Mouse (Mus musculus): Measurements from ENCODE around the gene Rpgrip1l. TPM values are rescaled to one million over a fixed set of nuclear protein-coding genes. Genes with fewer than 3 reads are reported as not detected.

Rpgrip1l gene
- polyA plus RNA-seq, 1 experiment = 8.9 TPM

GRCm38 (mm10) chr8:91298672-91299071 is 14.4 kb downstream of the Rpgrip1l start:
- DNase-seq (ENCODE audit: low read depth) = no peak
- TF ChIP-seq POLR2A (IDR thresholded peaks at IDR 0.05; ENCODE audit: borderline replicate concordance, extremely low read depth, insufficient read depth, insufficient read length, poor library complexity, severe bottlenecking) (no peak), CTCF (IDR thresholded peaks at IDR 0.05; ENCODE audit: borderline replicate concordance, extremely low read depth, insufficient read depth, insufficient read length) (no peak)

GRCm38 (mm10) chr8:91295786-91296185 is 17.3 kb downstream of the Rpgrip1l start:
- DNase-seq (ENCODE audit: low read depth) = no peak
- TF ChIP-seq CTCF (IDR thresholded peaks at IDR 0.05; ENCODE audit: borderline replicate concordance, extremely low read depth, insufficient read depth, insufficient read length) (no peak), POLR2A (IDR thresholded peaks at IDR 0.05; ENCODE audit: borderline replicate concordance, extremely low read depth, insufficient read depth, insufficient read length, poor library complexity, severe bottlenecking) (no peak)

GRCm38 (mm10) chr8:91290576-91290975 is 22.5 kb downstream of the Rpgrip1l start:
- DNase-seq (ENCODE audit: low read depth) = no peak
- no peak for TF ChIP-seq POLR2A (IDR thresholded peaks at IDR 0.05; ENCODE audit: borderline replicate concordance, extremely low read depth, insufficient read depth, insufficient read length, poor library complexity, severe bottlenecking)
- no peak for TF ChIP-seq CTCF (IDR thresholded peaks at IDR 0.05; ENCODE audit: borderline replicate concordance, extremely low read depth, insufficient read depth, insufficient read length)

GRCm38 (mm10) chr8:91286237-91286636 is 26.8 kb downstream of the Rpgrip1l start:
- no peak for DNase-seq (ENCODE audit: low read depth)
- TF ChIP-seq CTCF (IDR thresholded peaks at IDR 0.05; ENCODE audit: borderline replicate concordance, extremely low read depth, insufficient read depth, insufficient read length) (no peak), POLR2A (IDR thresholded peaks at IDR 0.05; ENCODE audit: borderline replicate concordance, extremely low read depth, insufficient read depth, insufficient read length, poor library complexity, severe bottlenecking) (no peak)

- TF ChIP-seq POLR2A (IDR thresholded peaks at IDR 0.05; ENCODE audit: borderline replicate concordance, extremely low read depth, insufficient read depth, insufficient read length, poor library complexity, severe bottlenecking) = no peak
- TF ChIP-seq CTCF (IDR thresholded peaks at IDR 0.05; ENCODE audit: borderline replicate concordance, extremely low read depth, insufficient read depth, insufficient read length) = no peak
- peak; percentile 47 for DNase-seq (ENCODE audit: low read depth)
Measured at GRCm38 (mm10) chr8:91283815-91284214, 29.2 kb downstream of the Rpgrip1l start.

- peak; percentile 27 for DNase-seq (ENCODE audit: low read depth)
- no peak for TF ChIP-seq CTCF (IDR thresholded peaks at IDR 0.05; ENCODE audit: borderline replicate concordance, extremely low read depth, insufficient read depth, insufficient read length)
- TF ChIP-seq POLR2A (IDR thresholded peaks at IDR 0.05; ENCODE audit: borderline replicate concordance, extremely low read depth, insufficient read depth, insufficient read length, poor library complexity, severe bottlenecking) = no peak
Measured at GRCm38 (mm10) chr8:91282655-91283054, 30.4 kb downstream of the Rpgrip1l start.

GRCm38 (mm10) chr8:91281545-91281944 is 31.5 kb downstream of the Rpgrip1l start:
- DNase-seq (ENCODE audit: low read depth) = no peak
- no peak for TF ChIP-seq CTCF (IDR thresholded peaks at IDR 0.05; ENCODE audit: borderline replicate concordance, extremely low read depth, insufficient read depth, insufficient read length)
- TF ChIP-seq POLR2A (IDR thresholded peaks at IDR 0.05; ENCODE audit: borderline replicate concordance, extremely low read depth, insufficient read depth, insufficient read length, poor library complexity, severe bottlenecking) = no peak

DNA sequence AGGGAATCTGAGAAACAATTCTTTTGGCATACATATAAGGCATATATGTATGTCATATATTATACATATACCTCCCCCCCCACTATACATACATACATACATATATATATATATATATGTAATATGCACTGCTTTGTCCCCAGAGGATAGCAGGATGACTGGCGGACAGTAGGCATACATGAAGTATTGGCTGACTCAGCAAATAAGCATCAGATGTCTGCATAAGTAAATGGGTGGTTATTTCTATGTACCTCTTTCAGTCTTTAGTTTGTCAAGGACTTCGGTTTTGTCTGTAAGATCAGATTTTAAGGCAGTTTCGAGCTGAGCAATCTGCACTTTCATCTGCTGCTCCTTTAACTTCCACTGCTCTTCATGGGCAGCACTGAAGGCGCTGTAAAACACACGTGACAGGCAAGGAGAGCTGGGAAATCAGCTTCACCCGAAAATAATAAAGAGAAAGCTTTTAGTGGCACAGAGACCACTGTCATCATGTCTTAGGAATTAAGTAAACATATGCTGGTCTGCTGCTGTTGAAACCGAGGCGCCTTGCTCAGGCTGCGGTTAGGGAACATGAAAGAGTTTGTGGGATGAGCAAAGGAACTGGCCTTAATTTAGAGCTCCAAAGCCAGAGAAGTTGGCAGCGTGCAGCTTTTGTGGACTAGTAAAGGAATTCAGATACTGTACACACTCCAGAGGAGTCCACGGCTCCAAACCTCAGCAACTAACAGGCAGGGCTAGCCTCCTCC is 32.4 kb downstream of the Rpgrip1l start:
- TF ChIP-seq CTCF (IDR thresholded peaks at IDR 0.05; ENCODE audit: borderline replicate concordance, extremely low read depth, insufficient read depth, insufficient read length) (no peak), POLR2A (IDR thresholded peaks at IDR 0.05; ENCODE audit: borderline replicate concordance, extremely low read depth, insufficient read depth, insufficient read length, poor library complexity, severe bottlenecking) (no peak)
- DNase-seq (ENCODE audit: low read depth) = no peak

DNA sequence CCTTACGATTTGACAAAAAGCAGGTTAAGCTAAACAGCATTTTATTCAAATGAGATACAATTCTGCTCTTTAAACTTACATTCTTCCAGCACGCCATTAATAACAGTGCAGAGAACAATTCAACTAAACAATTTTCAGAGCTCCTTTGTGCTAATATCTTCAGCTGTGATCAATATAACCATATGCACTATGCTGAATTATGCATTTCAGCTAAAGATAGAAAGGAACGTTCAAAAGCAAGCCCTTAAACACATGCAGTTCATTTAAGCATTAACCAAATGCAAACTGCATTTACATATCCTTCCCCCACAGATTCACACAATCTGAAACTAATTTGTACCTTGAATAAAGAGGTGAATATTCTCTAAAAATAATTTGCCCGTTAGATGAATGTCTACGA is 35.0 kb downstream of the Rpgrip1l start:
- TF ChIP-seq CTCF (IDR thresholded peaks at IDR 0.05; ENCODE audit: borderline replicate concordance, extremely low read depth, insufficient read depth, insufficient read length) = no peak

DNA sequence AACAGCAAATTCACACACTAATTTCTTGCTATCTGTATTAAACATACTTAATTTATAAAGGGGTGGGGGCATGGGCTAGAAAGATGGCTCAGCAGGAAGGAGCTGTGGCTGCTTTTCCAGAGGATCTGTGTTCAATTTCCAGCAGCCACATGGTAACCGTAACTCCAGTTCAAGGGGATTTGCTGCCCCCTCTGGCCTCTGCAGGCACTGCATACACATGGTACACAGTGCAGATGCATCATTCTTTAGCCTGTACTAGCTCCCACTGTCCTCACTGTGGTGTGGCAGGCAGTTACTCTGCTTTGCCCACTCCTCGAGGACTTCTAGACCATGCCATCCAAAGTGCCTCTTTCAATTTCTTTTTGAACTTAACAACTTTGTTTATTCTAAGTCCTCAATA is 36.7 kb downstream of the Rpgrip1l start:
- DNase-seq (ENCODE audit: low read depth) = no peak
- TF ChIP-seq CTCF (IDR thresholded peaks at IDR 0.05; ENCODE audit: borderline replicate concordance, extremely low read depth, insufficient read depth, insufficient read length) (peak; percentile 30; the same call in 1 of the 2 replicates), POLR2A (IDR thresholded peaks at IDR 0.05; ENCODE audit: borderline replicate concordance, extremely low read depth, insufficient read depth, insufficient read length, poor library complexity, severe bottlenecking) (no peak)

More for the DNA sequence above, 35.0 kb downstream of the Rpgrip1l start:
- DNase-seq (ENCODE audit: low read depth) = peak; percentile 41

GRCm38 (mm10) chr8:91273493-91273892 is 39.6 kb downstream of the Rpgrip1l start:
- no peak for DNase-seq (ENCODE audit: low read depth)
- TF ChIP-seq POLR2A (IDR thresholded peaks at IDR 0.05; ENCODE audit: borderline replicate concordance, extremely low read depth, insufficient read depth, insufficient read length, poor library complexity, severe bottlenecking) = no peak

- no peak for DNase-seq (ENCODE audit: low read depth)
- TF ChIP-seq CTCF (IDR thresholded peaks at IDR 0.05; ENCODE audit: borderline replicate concordance, extremely low read depth, insufficient read depth, insufficient read length) = no peak
- TF ChIP-seq POLR2A (IDR thresholded peaks at IDR 0.05; ENCODE audit: borderline replicate concordance, extremely low read depth, insufficient read depth, insufficient read length, poor library complexity, severe bottlenecking) = no peak
Measured at GRCm38 (mm10) chr8:91269374-91269958, 43.6 kb downstream of the Rpgrip1l start.

Data from brain, embryonic 14.5 days (tissue).